Mouse (Mus musculus) megakaryocyte-erythroid progenitor cell, adult 5 weeks (primary cell): Measurements from ENCODE around the gene Ppfia2. TPM values are rescaled to one million over a fixed set of nuclear protein-coding genes. Genes with fewer than 3 reads are reported as not detected.

Experiments used
- polyA plus RNA-seq: library from polyadenylated mRNA; stranded (reverse); fragments of >175 nt; gene quantifications from 2 replicates; pipeline ENCODE4 v1.2.3, GENCODE M21; 2012

The Ppfia2 gene
- not detected in 2 replicates for polyA plus RNA-seq

DNA sequence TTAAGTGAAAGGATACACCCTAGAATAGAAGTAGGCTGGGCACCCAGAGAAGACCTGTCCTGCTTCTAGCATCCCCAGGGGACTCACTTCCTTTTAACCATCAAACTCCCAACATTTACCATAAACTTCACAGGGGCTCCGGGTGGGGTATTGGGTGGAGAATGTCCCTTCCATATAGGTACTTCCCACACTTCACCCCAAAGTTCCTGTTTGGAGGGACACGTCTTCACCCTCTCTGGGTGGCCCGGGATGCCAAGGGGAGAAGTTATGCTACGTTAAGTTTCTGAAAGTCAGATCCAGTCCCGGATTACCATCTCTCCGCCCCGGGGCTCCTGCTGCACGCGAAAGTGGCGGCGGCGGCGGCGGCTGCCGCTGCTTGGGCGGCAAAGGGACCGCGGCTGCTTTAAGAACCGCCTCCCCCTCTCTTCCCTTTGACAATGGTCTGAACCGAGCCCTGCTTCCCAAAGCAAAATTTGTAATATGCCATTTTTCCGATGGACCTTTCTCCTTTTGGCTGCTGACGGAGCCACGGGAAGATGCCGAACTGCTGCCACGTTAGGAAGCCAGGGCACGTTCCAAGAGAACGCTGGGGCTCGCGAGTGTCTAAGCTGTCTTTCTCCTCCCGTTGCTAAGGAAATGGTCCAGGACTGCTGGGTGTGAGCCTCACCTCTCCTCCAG is at the start of gene Ppfia2:
TSS of gene Ppfia2 (plus strand) at position 485 of the 678 bp plus-strand sequence.

